Mouse (Mus musculus) lung, adult 18-20 months (tissue): ENCODE measurements around the gene Pgam1.
"Not testable (repeated sequence)": the region's sequence is repeated elsewhere in the genome, so short reads cannot be mapped to it uniquely, and the experiment has no call there.

Experiments
- DNase-seq, 2 experiments: peaks; one replicate each; pipeline ENCODE4 v3.0.0; 2022; ENCODE audit warnings: mixed read lengths in 2 of 2

Pgam1 gene

DNA sequence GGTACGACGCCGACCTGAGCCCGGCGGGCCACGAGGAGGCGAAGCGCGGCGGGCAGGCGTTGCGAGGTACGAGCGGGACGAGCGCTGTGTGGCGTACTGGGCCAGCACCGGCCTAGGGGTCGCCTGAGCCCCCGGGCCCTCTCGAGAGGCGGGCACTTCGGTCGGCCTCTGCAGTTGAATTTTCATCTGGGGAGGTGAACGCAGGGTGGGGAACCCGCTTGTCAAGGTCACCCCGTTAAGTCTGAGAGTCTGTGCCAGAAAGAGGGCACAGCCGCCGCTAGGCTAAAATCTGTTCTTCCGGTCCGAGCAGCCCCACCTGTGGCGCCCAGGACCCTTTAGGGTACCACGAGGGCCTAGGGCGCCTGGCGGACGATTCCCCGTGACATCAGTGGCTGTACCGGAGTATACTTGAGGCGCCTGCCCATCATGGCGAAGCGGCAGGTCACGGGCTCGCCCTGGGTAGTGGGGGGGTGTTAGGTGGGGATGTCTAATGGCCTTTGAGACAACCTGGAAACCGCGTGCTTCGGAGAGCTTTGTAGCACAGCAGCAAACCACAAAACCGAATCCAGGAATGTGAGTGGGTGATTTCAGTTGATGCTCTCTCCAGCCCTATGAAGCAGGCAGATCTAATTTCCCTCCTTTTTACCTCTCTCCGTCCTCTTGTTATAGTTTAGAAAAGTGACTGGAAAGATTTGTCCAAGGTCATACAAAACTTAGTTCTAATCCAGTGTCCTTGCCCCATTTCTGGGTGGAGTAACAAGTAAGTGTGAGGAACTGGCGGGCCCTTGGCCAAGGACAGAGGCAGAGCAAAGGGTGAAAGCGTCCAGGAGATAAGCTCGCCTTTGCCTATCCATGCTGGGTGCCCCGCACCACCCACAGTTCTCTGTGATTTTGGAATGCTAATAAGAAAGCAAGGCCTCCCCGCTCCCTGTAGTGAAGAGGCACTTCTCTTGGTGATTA lies 678 bp downstream of the Pgam1 start:
- DNase-seq = peak; percentile 41 to 46

DNA sequence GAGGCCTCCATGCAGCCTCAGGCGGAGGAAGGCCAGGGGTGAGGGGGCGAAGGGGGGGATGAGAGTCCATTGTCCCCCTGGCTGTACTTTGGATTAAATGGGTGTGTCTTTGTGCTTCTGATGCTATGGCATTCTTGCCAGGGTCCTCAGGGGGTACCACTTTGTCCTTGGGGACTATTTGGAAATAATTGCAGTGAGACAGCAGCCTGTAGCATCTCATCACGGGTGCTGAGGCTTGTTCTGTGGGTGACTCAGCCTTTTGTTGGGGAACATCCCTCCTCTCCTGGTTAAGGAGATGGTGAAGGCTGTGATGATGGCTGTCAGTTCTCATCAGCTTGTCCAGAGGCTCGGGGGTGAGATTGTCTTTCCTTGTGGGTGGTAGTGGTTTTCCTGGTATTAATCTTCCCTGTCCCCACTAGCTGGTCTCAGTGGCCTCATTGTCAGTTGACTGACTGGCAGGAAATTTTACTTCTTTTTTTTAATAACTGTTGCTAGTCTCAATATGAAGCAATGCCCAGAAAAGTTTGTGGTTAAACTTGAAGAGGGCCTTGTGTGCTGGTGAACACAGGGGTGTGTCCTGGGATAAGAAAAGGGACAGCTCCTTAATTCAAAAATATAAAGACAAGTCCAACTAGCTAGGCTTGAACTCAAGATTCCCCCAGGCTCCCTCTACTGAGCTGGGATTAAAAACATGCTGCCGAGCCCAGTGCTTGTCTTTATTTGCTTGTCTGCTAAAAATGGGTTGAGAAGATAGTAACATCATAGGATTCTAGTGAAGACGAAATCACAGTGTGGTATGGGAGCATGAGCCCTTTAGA lies 2.3 kb downstream of the Pgam1 start:
- no peak for DNase-seq

DNA sequence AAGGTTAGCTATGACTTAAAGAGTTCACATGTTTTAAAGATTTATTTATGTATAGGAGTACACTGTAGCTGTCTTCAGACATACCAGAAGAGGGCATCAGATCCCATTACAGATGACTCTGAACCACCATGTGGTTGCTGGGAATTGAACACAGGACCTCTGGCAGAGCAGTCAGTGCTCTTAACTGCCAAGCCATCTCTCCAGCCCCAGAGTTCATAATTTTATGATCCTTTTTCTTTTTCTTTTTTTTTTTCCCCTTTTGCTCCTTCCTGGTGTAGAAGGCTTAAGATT lies 2.8 kb downstream of the Pgam1 start:
- DNase-seq = not testable (repeated sequence)

DNA sequence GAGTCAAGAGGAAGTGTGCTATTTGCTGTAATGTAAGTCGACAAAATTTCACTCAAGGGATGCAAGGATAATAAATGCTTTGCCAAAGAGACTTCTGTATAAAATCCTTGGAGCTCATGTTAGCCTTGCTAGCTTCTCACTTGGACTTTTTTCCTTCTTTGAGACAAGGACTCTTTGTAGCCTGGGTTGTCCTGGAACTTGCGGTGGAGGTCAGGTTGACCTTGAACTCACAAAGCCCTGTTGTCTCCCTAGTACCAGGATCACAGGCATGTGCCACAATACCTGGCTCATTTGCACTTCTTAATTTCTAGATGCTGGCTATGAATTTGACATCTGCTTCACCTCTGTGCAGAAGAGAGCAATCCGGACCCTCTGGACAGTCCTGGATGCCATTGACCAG lies 3.6 kb downstream of the Pgam1 start:
- DNase-seq = no peak

DNA sequence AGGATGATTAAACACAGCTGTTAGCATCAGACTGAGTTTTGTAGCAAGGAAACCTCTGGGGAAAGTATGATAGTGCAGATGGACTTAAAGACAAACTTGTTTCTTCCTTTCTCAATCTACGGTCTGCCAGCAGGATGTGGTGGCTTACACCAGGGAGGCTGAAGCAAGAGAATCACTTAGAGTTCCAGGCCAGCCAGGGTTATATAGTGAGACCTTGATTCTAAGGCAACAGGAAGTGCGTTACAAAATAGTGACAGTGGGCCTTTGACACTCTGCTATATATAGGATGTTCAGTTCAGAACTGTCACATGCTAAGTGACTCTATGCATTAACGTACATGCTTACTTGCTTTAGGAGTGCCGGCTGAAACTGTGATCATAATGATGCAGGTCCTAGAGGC lies 5.1 kb downstream of the Pgam1 start:
- no peak for DNase-seq

DNA sequence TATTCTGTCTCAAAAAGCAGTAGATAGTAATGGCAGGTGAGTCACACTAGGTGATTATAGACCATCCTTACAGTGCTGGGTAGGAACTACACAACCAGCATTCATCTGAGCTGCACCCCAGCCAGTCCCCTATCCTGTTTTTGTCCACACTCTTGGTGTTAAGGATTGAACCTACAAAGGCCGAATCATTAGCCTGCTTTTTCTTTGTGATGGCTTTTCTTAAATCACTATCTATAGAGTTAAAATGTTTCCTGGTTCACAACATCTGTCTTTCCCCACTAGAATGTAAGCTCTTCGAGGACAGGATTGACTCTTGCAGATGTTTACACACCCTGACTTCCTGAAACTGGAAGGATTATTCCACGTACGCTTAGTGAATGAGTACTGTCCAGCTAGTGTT lies 7.7 kb downstream of the Pgam1 start:
- no peak for DNase-seq

DNA sequence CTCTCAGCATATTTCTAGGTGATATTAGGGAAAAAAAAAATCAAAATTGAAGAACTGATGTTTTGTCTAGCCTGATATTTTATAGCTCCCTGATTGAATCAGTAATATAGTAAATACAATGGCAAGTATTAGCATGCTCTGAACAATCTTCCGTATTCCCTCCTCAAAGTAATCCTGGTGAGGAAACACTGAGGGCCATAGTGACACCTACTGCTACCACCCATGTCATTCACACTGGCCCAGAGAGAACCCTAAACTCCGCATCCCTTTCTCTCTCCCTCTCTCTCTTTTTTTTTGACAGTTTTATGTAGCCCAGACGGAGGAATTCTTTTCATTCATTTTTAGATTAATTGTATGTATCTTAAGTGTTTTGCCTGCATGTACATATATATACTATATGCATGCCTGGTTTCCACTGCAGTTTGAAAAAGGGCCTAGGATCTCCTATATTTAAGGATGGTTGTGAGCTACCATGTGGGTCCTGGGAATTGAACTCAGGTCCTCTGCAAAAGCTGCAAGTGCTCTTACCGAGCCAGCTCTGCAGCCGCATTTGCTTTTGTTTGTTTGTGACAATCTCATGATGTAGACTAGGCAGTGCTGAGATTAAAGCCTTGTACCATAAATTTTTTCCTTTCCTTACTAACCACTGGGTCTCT lies 8.8 kb downstream of the Pgam1 start:
- no peak for DNase-seq

DNA sequence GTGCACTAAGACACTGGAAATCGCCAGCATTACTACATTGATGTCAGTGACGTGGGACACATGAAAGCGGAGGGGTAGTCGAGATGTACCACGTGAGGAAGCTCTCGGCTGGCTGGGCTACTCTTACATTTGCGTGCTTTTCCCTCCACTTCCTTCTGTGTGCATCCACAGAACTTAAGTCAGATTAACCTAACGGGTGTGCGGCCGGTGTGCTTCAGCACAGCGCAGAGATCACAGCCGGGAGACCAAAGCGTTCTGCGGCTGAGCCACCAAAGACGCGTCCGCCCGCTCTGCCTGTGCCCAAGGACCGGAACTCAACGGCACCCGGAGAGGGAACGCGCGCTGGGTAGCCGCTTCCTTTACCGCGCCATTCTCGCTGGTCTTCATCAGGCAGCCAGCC lies 21.0 kb downstream of the Pgam1 start:
- DNase-seq = no peak

DNA sequence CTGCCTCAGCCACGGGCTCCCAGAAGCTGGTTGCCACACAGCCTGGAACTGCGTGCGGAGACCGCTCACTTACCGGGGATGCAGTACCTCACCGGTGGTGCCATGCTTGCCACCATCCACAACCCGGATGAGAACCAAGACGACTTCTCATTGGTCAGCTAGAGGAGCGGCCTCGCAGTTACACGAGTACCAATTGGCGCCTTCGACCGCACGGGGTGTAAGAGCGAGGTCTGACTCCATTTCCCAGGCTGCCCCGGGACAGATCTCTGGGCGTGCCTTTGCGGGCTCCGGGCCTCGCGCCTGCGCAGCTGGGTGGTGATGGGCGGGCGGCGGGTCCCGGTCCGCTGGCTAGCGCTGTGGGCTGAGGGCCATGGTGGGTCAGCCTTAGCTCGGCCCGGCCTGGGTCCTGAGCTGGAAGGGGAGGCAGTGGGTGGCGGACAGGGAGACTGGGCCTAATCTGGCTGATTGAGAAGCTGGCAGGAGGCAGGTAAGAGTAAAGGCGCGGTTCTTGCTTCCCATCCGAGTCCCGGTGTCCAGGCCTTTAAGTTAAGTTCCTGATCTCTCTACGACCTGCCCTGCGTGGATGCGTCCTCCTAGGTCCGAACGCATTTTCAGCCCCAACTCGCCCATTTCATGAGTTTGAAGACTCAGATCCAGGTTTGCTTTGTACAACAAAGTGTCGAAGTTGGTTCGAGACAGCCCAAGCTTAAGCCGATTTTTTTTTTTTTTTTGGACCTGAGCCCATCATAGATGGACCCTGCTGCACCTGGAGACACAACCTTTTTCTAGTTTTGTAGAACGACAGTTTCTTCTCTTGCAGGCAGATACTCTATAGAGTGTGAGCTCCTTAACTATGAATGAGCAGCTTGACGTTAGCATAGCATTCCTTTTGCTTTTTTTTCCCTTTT lies 21.7 kb downstream of the Pgam1 start, which contains the start of the genes Exosc1 and Zdhhc16:
TSS of gene Exosc1 (minus strand) at position 245 of the 908 bp plus-strand sequence.
TSS of gene Zdhhc16 (plus strand) at position 302 of the 908 bp plus-strand sequence.
- peak; percentile 99 for DNase-seq

DNA sequence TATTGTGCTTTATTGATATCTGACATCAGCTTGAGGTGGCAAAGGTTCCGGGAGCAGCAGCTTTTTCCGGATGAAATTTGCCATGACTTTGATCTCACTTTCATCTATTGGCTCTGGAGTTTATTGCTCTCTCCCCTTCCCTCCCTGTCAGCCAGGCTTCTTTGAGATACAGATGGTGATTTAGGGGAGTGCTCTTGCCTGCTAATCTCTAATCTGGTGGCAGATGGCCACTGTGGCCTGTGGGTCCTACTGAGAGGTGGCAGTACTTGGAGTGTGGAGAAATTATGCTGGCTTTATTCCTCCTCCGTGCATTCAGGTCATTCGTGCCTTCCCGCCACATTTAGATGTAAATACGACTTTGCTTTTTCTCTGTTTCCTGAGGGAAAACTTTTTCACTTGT lies 22.4 kb downstream of the Pgam1 start:
- DNase-seq = no peak

DNA sequence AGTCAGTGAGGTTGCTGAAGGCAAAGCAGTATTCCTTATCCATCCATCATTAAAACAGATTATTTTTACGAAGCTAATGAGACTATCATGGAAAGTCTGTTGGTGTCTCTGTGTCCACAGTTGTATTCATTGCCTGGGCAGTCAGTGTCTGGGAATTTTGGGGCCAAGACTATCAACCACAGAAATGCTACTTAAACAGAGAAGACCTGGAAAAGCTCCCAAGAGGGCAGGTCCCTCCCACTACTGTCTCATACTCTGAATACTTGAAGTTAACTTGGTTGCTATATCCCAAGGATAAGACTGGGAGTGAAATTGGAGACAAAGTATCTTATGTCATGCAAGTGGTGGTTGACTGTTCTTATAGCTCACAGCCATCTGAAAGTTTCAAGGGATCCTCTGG lies 24.2 kb downstream of the Pgam1 start:
- no peak for DNase-seq

DNA sequence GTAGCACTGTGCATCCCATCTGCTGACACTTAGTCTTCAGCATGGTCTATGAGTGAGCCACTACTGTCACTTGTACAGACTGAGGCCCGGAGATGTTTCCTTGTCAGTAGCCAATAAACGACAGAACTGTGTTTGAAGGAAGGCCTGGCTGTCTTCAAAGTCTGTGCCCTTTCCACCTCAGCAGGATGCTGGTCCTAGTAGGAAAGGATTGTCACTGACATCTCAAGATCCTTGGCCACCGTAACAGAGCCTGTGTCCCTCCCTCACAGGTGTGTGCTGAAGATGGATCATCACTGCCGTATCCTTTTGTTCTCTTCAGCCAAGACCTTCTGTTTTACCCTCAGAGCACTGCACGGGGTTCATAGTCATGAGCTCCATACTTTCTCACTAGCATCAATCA lies 26.8 kb downstream of the Pgam1 start:
- no peak for DNase-seq

DNA sequence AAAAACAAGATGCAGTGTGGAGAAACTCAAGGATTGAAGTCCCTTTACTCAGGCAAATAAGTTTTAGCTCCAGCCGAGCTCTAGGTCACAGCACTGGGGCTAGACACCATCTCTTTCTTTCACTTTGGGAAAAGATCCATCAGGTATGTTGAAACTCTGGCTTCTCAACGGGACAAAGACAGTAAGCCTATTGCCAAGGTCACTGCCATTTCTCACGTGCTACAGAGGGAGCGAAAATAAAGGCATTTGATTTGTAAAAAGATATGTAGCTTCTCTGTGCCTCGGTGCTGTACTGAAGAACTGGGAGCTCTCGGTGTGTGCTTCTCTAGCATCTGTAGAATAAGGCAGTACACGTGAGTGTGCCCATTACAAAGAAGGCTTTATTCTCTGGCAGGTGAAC lies 32.1 kb downstream of the Pgam1 start:
- no peak for DNase-seq

DNA sequence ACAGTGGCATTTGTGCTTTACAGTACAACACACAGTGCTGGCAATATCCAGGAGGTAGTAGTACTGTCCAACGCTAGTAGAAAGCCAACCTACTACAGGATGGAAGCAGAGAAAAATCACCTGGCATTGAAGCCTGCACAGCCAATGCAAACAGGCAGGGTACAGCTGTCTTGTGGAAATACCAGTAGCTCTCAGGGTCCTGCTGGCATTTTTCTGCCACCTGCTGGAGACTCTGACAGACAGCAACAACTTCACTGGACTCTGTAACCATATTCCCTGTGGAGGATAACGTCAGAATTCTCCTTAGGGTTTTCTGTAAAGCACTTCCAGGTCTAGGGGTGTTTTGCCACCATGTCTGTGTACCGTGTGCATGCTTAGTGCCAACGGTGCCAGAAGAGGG lies 40.6 kb downstream of the Pgam1 start:
- DNase-seq = no peak

DNA sequence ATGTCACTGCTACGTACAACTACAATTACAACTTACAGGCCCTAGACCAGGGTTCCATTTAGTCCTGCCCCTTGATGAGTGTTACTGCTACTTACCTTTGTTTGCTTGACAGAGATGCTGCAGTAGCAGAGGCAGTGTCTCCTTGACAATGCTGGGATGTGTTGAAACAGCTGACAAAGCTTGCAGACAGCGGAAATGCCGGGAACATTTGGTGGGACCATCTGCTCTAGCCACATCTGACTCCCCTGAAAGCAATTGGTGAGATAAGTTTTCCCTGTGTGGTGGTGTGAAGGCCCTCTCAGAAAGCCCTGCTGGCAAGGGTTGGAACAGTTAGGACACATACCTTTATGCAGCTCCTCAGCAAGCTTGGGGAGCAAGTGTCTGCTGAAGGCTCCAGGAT lies 41.9 kb downstream of the Pgam1 start:
- DNase-seq = no peak
